Mouse (Mus musculus) hindbrain, embryonic 13.5 days (tissue): ENCODE data around the gene Blcap. TPM values are rescaled to one million over a fixed set of nuclear protein-coding genes. Genes with fewer than 3 reads are reported as not detected.
A peak's percentile ranks its signal among the peaks of the same experiment; 100 is the strongest.
"Not testable (repeated sequence)": the region's sequence is repeated elsewhere in the genome, so short reads cannot be mapped to it uniquely, and the experiment has no call there.

Experiments
- ATAC-seq: fragments of 200-750 bp; cut with Nextera tagmentation; 2 replicates; pipeline ENCODE4 v1.8.0; 2017; ENCODE audit warnings: moderate TSS enrichment; ENCODE audit not compliant: low FRiP score
- H3K27ac ChIP-seq: fragments of 300-500 bp; sonication (generic); 2 replicates; pipeline ENCODE4 v1.5.1; 2015; ENCODE audit warnings: inconsistent platforms, mild to moderate bottlenecking, moderate library complexity
- H3K27me3 ChIP-seq: fragments of 300-500 bp; sonication (generic); 2 replicates; pipeline ENCODE4 v1.6.1; 2015; ENCODE audit warnings: mild to moderate bottlenecking, inconsistent platforms
- H3K36me3 ChIP-seq: fragments of 300-500 bp; sonication (generic); 2 replicates; pipeline ENCODE4 v1.6.1; 2015; ENCODE audit warnings: mild to moderate bottlenecking, inconsistent platforms
- H3K4me1 ChIP-seq: fragments of 300-500 bp; sonication (generic); replicated peaks from 2 replicates; pipeline ENCODE4 v1.6.1; 2015; ENCODE audit warnings: inconsistent platforms
- H3K4me2 ChIP-seq: fragments of 300-500 bp; sonication (generic); 2 replicates; pipeline ENCODE4 v1.6.1; 2015; ENCODE audit warnings: inconsistent platforms, mild to moderate bottlenecking, moderate library complexity
- H3K4me3 ChIP-seq: fragments of 300-500 bp; sonication (generic); 2 replicates; pipeline ENCODE4 v1.5.1; 2015; ENCODE audit warnings: mild to moderate bottlenecking, inconsistent platforms
- H3K9ac ChIP-seq: fragments of 300-500 bp; sonication (generic); 2 replicates; pipeline ENCODE4 v1.6.1; 2015; ENCODE audit warnings: mild to moderate bottlenecking, inconsistent platforms
- H3K9me3 ChIP-seq: fragments of 300-500 bp; sonication (generic); 2 replicates; pipeline ENCODE4 v1.6.1; 2016; ENCODE audit warnings: inconsistent platforms
- WGBS: fragments of 180-500 bp; shearing (Covaris S2); methylation state at CpG from one replicate; pipeline ENCODE4 v1.1.7; 2015; 5-methylcytosine and 5-hydroxymethylcytosine counted together
- polyA plus RNA-seq: library from polyadenylated mRNA; unstranded; fragments of >200 nt; fragmentation: Nextera tagmentation; extraction: Ambion mirVana; gene quantifications from 2 replicates; pipeline ENCODE4 v1.2.1, GENCODE M21; 2015

Gene Blcap
- 219 and 232 TPM in 2 replicates for polyA plus RNA-seq

DNA sequence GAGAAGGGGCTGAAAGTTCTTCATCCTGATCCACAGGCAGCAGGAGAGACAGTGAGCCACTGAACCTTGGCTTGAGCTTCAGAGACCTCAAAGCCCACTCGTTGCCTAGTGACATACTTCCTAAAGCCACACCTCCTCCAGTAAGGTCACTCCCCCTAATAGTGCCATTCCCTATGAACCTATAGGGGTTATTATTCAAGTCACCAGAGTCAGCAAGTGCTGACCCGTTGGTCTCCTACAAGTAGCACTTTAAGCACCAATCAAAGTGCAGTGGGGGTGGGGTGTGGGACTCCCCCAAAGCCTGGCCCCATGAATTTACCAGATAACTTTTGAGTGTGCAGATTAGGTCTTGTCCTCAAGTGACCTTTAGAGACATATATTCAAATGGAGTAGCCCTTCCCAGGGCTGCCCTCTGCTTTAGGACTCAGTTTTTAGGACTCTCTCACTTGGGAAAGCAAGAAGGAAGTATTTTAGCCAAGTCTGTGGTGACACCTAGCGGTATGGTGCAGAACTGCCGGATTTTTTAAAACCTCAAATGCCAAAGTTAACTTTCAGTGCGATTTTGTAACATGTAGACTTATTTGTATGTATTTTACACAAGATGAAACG lies at the start of gene Blcap:
TSS of gene Blcap (minus strand) at position 51 of the 609 bp plus-strand sequence.
- Histone ChIP-seq H3K4me1 (peaks cover 10% of the 10 kb centered on the region), H3K9ac (no peak within 1 kb of the TSS), H3K4me3 (no peak within 1 kb of the TSS), H3K27me3 (no peaks in the 10 kb centered on the region), H3K36me3 (no peaks in the 10 kb centered on the region), H3K27ac (no peak within 1 kb of the TSS), H3K4me2 (no peak within 1 kb of the TSS), H3K9me3 (no peaks in the 10 kb centered on the region)
- 12% methylated on average over 6 of the region's 6 CpGs for WGBS
- no peak for ATAC-seq

DNA sequence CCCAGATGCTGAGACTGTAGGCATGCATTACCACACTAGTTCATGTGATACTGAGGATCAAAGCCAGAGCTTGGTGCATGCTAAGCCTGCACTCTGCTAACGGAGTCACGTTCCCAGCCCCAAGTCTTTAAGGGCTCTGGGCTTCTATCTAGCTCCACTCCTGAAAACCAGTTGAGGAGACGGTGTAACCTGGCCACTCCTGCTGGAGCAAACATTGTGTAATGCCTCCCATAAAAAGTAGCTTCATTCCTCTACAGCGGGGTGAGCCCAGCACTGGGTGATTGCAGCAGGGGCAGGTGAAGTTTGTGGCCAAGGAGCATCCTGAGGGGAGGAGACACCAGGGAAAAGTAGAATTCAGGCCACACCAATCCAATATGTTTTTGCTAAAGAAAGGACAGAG lies 47.3 kb upstream of the Blcap start:
- no peak overlapping the region for H3K4me2 ChIP-seq
- no peaks in the 10 kb centered on the region for H3K9me3 ChIP-seq
- H3K27ac ChIP-seq = no peak overlapping the region
- no peaks in the 10 kb centered on the region for H3K36me3 ChIP-seq
- ATAC-seq = no peak
- H3K4me3 ChIP-seq = no peak overlapping the region
- H3K4me1 ChIP-seq = peaks cover 17% of the 10 kb centered on the region
- no peak overlapping the region for H3K9ac ChIP-seq
- H3K27me3 ChIP-seq = no peaks in the 10 kb centered on the region
- 87% methylated on average over 4 of the region's 4 CpGs for WGBS

DNA sequence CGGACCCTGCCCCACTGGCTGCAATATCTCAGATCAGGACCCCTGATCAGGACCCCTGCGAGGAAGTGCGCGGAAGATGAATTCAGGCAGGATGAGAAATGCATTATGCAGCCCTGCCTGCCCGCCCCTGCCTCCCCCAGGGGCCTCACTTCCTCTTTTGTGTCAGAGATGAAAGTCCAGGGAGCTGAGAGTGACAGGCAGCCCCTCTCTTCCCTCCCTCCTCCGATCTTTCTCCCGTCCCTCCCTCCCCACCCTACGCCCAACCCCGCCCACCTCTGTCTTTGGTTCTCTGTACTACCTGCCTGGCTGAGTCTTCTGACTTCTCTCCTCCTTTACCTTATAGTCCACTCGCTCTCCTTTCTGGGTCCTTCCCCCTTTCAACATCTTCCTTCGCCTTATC lies 42.9 kb upstream of the Blcap start:
- no peak for ATAC-seq
- H3K27ac ChIP-seq = no peak overlapping the region

DNA sequence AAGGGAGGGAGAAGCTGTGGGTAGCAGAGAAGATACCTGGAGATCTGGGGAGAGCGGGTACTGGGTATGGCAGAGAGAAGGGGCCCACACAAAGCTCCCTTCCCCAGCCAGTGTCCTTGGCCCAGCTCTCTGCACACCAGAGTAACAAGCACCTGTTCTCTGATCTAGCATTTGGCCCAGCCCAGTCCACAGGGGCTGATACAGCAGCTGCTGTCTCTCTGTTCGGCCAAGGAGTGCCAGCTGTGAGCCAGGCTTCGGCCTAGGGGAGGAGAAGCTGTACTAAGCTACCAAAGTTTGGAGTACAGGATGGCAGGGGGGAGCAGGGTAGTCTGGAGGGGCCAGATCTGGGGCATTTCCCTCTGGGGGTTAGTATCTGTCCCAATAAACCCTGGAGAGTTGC lies 40.7 kb upstream of the Blcap start:
- Histone ChIP-seq H3K4me3 (no peak overlapping the region), H3K27me3 (peaks cover 4% of the 10 kb centered on the region; the same call in 1 of the 2 replicates), H3K4me1 (peaks cover 33% of the 10 kb centered on the region), H3K9me3 (no peaks in the 10 kb centered on the region), H3K27ac (0 out of 2 replicates have a peak overlapping the region, but pooled peaks have one; percentile 5), H3K36me3 (no peaks in the 10 kb centered on the region), H3K9ac (no peak overlapping the region), H3K4me2 (no peak overlapping the region)
- 62% methylated on average over 3 of the region's 3 CpGs for WGBS
- ATAC-seq = no peak

More for the DNA sequence above, 42.9 kb upstream of the Blcap start:
- WGBS = 13% methylated on average over 11 of the region's 11 CpGs
- H3K9me3 ChIP-seq = no peaks in the 10 kb centered on the region
- peaks cover 4% of the 10 kb centered on the region; the same call in 1 of the 2 replicates for H3K27me3 ChIP-seq
- H3K4me1 ChIP-seq = peaks cover 20% of the 10 kb centered on the region
- H3K4me3 ChIP-seq = no peak overlapping the region
- peak overlapping the region; percentile 51 for H3K9ac ChIP-seq
- H3K4me2 ChIP-seq = no peak overlapping the region
- no peaks in the 10 kb centered on the region for H3K36me3 ChIP-seq

DNA sequence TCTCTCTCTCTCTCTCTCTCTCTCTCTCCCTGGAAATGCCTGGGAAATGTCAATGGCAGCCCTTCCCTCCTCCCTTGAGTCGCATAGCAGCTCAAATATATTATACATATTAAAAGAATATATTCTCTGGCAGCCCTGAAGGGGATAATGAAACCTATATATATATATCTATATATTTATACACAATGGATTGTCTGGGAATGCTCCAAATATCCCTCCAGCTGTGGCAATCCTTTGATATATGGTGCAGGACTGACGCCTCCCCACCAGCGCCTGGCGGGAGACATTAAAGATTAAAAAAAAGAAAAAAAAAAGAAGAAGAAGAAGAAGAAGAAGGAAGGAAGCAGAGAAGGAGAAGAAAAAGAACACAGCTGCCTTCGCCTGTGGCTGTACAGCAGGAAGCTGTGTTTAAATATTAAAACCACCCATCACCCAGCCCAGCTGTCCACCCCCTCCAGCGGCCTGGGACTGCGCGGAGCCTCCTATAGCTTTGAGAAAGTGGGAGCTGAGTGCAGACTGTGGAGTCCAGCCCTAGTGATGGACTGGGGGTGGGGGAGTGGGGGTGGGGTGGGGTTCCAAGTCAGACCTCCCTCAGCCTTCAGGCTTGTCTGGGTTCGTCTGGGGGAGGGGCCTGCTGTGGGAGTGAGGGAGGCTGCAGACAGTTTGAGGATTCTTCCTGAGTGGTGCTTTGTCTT lies 36.6 kb upstream of the Blcap start:
- Histone ChIP-seq H3K9ac (0 out of 2 replicates have a peak overlapping the region, but pooled peaks have one; percentile 19), H3K4me2 (no peak overlapping the region), H3K9me3 (no peaks in the 10 kb centered on the region), H3K27me3 (peaks cover 9% of the 10 kb centered on the region), H3K36me3 (no peaks in the 10 kb centered on the region), H3K4me3 (no peak overlapping the region), H3K4me1 (peaks cover 26% of the 10 kb centered on the region), H3K27ac (peak overlapping the region; percentile 70)
- 0 out of 2 replicates have a peak, but pooled peaks have one; percentile 53 for ATAC-seq
- 41% methylated on average over 9 of the region's 9 CpGs for WGBS

DNA sequence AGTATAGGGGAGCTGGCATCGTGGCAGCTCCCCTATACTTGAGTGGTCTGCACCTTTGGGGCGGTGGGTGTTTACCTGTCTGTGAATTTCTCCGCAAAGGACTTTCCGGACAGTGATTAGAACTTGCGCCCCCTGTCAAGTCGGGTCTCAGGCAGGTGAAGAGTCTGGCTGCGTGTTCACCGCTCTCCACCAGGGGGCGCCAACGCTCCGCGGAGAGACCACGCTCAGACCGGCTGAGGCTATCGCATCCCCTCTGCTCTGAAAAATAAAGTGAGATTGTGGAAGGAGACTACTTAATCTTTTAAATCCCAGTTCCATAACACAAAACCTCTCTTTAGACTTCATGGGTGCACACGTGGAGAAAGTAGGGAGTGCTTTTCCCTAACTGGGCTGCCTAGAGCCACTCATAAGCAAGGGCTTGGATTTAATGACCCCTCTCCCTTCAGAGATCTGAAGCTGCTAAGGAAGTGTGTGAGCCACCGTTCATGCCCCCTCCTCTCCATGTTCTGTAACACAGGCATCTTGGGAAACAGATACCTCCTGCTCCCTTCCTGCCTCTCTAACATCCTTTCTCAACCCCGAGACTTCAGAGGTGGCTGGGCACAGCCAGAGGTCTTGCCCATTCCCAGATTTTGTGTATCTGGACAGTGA lies 34.1 kb upstream of the Blcap start:
- Histone ChIP-seq H3K27ac (no peak overlapping the region), H3K27me3 (peaks cover 9% of the 10 kb centered on the region), H3K9me3 (no peaks in the 10 kb centered on the region), H3K4me3 (no peak overlapping the region), H3K9ac (peak overlapping the region; percentile 46; the same call in 1 of the 2 replicates), H3K4me1 (peaks cover 23% of the 10 kb centered on the region), H3K4me2 (no peak overlapping the region), H3K36me3 (no peaks in the 10 kb centered on the region)
- no peak for ATAC-seq
- WGBS = 9% methylated on average over 18 of the region's 18 CpGs

DNA sequence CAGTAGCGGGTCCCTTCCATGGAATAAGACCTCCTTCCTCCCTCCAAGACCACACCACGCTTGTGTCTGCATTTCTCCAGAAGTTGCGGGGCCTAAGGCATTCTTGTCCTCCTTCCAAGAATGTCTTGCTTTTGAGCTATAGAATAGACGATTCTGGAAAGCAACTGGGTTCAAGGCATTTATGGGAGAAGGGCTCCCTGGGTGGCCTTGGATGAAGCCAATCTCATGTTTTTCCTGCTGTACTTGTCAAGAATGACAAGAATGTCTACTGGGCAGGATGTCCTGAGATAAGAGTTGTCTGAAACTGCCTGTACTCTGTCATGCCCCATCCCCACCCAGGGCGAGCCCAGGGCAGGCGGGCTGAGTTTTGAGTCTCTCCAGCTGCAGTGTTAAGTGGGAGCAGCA lies 30.4 kb upstream of the Blcap start:
- Histone ChIP-seq H3K4me3 (no peak overlapping the region), H3K9me3 (no peaks in the 10 kb centered on the region), H3K27me3 (peaks cover 9% of the 10 kb centered on the region)

DNA sequence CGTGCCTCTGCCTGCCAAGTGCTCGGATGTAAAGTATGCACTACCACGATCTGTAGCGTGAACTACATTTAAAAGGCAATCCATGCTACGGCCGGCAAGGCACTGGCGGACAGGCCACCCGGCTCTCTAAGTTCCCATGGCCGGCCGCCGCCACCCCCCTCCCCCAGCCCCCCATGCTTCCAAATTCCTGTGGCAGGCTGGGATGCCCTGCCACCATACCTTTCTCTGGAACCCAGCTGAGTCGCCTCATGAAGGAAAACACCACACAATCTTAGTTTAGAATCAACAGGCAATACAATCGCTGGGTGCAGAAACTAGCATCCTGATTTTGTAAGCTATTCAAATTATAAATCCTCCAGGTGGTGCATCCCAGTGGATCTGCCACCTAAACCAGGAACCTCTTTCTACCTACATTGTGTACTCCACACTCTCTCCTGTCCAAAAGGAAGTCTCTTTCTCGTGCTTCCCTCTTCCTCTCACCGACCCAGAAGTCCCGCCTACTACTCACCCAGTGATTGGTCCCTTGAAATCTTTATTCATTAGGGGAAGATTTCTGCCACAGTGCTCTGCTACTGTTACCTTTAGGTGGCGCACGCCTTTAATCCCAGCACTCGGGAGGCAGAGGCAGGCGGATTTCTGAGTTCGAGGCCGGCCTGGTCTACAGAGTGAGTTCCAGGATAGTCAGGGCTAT lies 25.9 kb upstream of the Blcap start:
- 61% methylated on average over 22 of the region's 22 CpGs for WGBS
- H3K27ac ChIP-seq = no peak overlapping the region
- no peaks in the 10 kb centered on the region for H3K36me3 ChIP-seq
- 0 out of 2 replicates have a peak overlapping the region, but pooled peaks have one; percentile 2 for H3K9ac ChIP-seq
- no peak overlapping the region for H3K4me3 ChIP-seq
- 0 out of 2 replicates have a peak overlapping the region, but pooled peaks have one; percentile 13 for H3K4me2 ChIP-seq
- no peak for ATAC-seq
- no peaks in the 10 kb centered on the region for H3K4me1 ChIP-seq
- H3K9me3 ChIP-seq = no peaks in the 10 kb centered on the region
- no peaks in the 10 kb centered on the region for H3K27me3 ChIP-seq

More for the DNA sequence above, 30.4 kb upstream of the Blcap start:
- WGBS = 84% methylated on average over 6 of the region's 6 CpGs
- no peaks in the 10 kb centered on the region for H3K36me3 ChIP-seq
- no peak overlapping the region for H3K9ac ChIP-seq
- H3K4me1 ChIP-seq = peaks cover 6% of the 10 kb centered on the region
- H3K4me2 ChIP-seq = no peak overlapping the region
- no peak for ATAC-seq
- no peak overlapping the region for H3K27ac ChIP-seq

DNA sequence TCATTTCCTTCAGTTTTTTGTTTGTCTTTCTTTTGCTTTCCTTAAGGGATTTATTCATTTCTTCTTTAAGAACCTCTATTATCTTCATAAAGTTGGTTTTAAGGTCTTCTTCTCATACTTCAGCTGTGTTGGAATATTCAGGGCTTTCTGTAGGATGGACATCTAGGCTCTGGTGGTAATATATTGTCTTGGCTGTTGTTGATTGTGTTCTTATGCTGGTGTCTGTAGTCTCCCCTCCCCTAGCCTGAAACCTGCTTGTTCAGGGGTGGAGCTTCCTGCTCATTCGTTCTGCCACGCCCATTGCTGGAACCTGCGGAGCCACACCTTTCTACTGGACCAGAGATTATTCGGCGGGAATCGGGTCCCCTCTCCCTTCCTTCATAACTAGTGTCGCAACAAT lies 14.3 kb upstream of the Blcap start:
- H3K36me3 ChIP-seq, H3K4me1 ChIP-seq, H3K27me3 ChIP-seq, ATAC-seq, H3K9ac ChIP-seq, H3K9me3 ChIP-seq, H3K27ac ChIP-seq, H3K4me2 ChIP-seq, H3K4me3 ChIP-seq: not testable (repeated sequence)
- WGBS = 24% methylated on average over 7 of the region's 7 CpGs

DNA sequence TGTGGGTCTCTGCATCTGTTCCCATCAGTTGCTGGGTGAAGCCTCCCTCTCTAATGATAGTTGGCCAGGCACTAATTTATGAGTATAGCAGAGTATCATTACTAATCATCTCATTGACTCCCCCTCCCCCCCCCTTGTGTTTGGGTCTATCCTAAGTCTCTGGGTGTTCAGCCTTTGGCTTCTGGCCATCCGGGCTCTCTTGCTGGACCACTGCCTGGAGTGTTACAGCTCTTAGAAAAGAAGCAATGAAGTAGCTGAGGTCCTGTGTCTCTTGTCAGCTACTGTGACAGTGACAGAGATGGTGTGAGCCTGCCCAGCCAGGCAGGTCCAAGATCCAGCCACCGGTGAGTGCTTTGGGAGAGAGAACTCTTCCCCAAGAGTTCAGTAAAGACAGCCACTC lies 1.7 kb upstream of the Blcap start:
- no peaks in the 10 kb centered on the region for H3K27me3 ChIP-seq
- H3K9ac ChIP-seq = no peak overlapping the region
- H3K27ac ChIP-seq = no peak overlapping the region
- H3K4me1 ChIP-seq = no peaks in the 10 kb centered on the region
- 73% methylated on average over 2 of the region's 2 CpGs for WGBS
- H3K36me3 ChIP-seq = no peaks in the 10 kb centered on the region
- H3K9me3 ChIP-seq = no peaks in the 10 kb centered on the region
- ATAC-seq = no peak
- no peak overlapping the region for H3K4me2 ChIP-seq
- no peak overlapping the region for H3K4me3 ChIP-seq

DNA sequence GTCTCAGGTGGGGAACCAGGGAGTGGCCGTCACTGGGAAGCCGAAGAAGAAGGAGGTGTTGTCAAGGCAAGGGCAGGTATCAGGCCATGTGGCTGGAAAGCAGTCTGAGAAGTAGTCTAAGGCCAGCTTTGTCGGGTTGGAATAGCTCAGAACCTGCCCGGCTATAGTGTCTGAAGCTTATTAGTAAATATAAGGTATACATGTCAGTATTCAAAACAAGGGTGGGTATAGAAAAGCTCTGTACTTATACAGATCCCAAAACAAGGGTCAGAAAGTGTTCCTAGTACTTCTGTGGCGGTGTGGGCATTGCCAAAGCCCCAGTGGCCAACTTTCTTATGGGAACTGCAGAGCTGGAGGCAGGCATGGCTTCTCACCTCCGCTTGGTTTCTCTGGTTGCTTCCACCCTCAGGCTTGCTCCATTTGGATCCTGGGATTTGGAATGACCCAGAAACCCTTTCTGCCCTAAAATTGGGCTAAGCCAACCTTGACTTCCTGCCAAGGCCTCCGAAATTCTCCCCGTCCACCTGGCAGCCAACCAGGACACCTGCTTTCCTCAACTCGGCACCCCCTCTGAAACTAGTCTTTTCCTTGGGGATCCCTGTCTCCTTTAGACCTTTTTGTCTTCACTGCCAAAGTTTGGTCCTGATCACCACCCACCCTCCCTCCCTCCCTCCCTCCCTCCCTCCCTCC lies 1.1 kb downstream of the Blcap start:
- Histone ChIP-seq H3K27me3 (no peaks in the 10 kb centered on the region), H3K9ac (0 out of 2 replicates have a peak overlapping the region, but pooled peaks have one; percentile 6), H3K36me3 (no peaks in the 10 kb centered on the region), H3K4me3 (no peak overlapping the region), H3K27ac (no peak overlapping the region), H3K4me2 (no peak overlapping the region), H3K9me3 (no peaks in the 10 kb centered on the region), H3K4me1 (peaks cover 16% of the 10 kb centered on the region)
- 79% methylated on average over 9 of the region's 9 CpGs for WGBS
- ATAC-seq = no peak
